Mouse (Mus musculus) kidney, embryonic 16.5 days (tissue): ENCODE results near the gene Dus1l. TPM values are rescaled to one million over a fixed set of nuclear protein-coding genes. Genes with fewer than 3 reads are reported as not detected.
"Not testable (repeated sequence)": the region's sequence is repeated elsewhere in the genome, so short reads cannot be mapped to it uniquely, and the experiment has no call there.

Source experiments
- ATAC-seq: fragments of 200-750 bp; cut with Nextera tagmentation; 2 replicates; pipeline ENCODE4 v1.8.0; 2017; ENCODE audit warnings: moderate TSS enrichment; ENCODE audit not compliant: low FRiP score, low TSS enrichment
- H3K27ac ChIP-seq: fragments of 300-500 bp; sonication (generic); 2 replicates; pipeline ENCODE4 v1.5.1; 2014; ENCODE audit warnings: low read length
- H3K27me3 ChIP-seq: fragments of 300-500 bp; sonication (generic); 2 replicates; pipeline ENCODE4 v1.6.1; 2014; ENCODE audit warnings: low read length, control low read depth, mixed read lengths; ENCODE audit not compliant: insufficient read depth
- H3K36me3 ChIP-seq: fragments of 300-500 bp; sonication (generic); 2 replicates; pipeline ENCODE4 v1.6.1; 2014; ENCODE audit warnings: low read length, control low read depth, mixed read lengths; ENCODE audit not compliant: insufficient read depth
- H3K4me1 ChIP-seq: fragments of 300-500 bp; sonication (generic); 2 replicates; pipeline ENCODE4 v1.6.1; 2014; ENCODE audit warnings: low read length, control low read depth, mixed read lengths; ENCODE audit not compliant: insufficient read depth
- H3K4me2 ChIP-seq: fragments of 300-500 bp; sonication (generic); replicated peaks from 2 replicates; pipeline ENCODE4 v1.6.1; 2014; ENCODE audit warnings: low read depth, low read length
- H3K4me3 ChIP-seq: fragments of 300-500 bp; sonication (generic); 2 replicates; pipeline ENCODE4 v1.5.1; 2014; ENCODE audit warnings: mild to moderate bottlenecking, low read length
- H3K9ac ChIP-seq: fragments of 300-500 bp; sonication (generic); replicated peaks from 2 replicates; pipeline ENCODE4 v1.6.1; 2014; ENCODE audit warnings: low read length
- H3K9me3 ChIP-seq: fragments of 300-500 bp; sonication (generic); 2 replicates; pipeline ENCODE4 v1.6.1; 2016; ENCODE audit warnings: low read length, control low read depth
- WGBS: fragments of 180-500 bp; shearing (Covaris S2); extraction: QIAGEN DNeasy Blood & Tissue Kit; methylation state at CpG from one replicate; pipeline ENCODE4 v1.1.7; 2014; 5-methylcytosine and 5-hydroxymethylcytosine counted together
- polyA plus RNA-seq: library from polyadenylated mRNA; unstranded; fragments of >200 nt; fragmentation: Nextera tagmentation; extraction: Ambion mirVana; gene quantifications from 2 replicates; pipeline ENCODE4 v1.2.1, GENCODE M21; 2015

The Dus1l gene
- polyA plus RNA-seq, 1 experiment from 2014 or later = 91.0 TPM

- not testable (repeated sequence) for H3K4me3 ChIP-seq, H3K4me1 ChIP-seq, H3K9ac ChIP-seq, H3K4me2 ChIP-seq, H3K27me3 ChIP-seq, ATAC-seq, H3K36me3 ChIP-seq, H3K27ac ChIP-seq, H3K9me3 ChIP-seq
- WGBS = 54% methylated on average over 3 of the region's 7 CpGs
Observed at GRCm38 (mm10) chr11:120767023-120767422, 29.2 kb downstream of the Dus1l start.

DNA sequence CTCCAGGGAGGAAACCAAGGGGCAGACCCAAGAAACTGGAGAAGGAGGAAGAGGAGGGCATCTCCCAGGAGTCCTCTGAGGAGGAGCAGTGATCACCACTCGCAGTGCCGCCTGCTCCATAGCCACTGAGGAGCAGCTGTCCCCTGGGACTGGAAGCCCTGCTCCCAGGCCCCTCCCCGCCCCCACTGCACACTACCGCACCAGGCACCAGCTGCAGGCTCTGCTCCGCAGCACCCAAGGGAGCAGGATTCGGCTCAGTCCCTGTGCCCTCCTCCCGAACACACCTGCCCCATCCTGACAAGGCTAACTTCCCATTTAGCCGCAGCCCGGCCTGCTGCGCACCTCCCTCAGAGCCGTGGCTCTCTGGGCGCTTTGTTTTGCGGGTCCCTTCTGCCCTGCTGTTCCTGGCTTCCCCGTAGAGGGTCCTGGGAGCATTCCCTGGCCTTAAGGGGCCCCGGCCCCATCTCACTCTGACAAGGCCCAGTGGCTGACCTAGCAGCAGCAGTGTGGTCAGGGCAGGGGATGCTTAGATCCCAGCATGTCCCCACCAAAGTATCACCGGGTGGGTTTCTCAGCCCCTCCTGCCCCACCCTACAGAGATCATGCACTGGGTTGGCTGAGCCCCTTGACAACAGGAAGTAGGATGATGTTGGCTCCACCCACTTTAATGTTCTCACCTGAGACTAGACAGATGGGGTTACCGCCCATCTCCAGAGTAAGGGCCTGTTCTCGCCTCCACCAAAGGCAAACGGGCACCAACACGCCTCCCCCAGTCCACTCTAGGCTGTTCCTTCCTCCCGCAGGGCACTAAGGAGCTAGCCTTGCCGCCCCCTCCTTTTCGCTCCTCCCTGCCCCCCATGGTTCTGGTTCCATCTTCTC lies 32.8 kb downstream of the Dus1l start:
- not testable (repeated sequence) for ATAC-seq

DNA sequence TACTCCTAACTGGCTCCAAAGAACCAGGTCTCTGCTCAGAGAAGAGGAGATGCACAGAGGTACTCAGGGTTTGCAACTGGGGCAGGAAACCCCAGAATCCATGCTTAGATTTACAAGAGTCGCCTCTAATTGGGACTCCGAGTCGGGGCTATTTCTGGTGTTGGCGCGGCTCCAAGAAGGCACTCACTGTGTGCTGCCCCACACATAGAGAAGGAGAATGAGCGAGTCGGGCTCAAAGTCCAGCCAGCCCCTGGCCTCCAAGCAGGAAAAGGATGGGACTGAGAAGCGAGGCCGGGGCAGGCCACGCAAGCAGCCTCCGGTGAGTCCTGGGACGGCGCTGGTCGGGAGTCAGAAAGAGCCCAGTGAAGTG lies 33.5 kb downstream of the Dus1l start, which contains the start of gene Hmga1b:
Hmga1b (plus strand) TSS at position 123 of the 370 bp plus-strand sequence.
- ATAC-seq = peak; percentile 55; the same call in 1 of the 2 replicates
- not testable (repeated sequence) for H3K9ac ChIP-seq

More for the DNA sequence above, 32.8 kb downstream of the Dus1l start:
- Histone ChIP-seq H3K9me3 (peaks cover 13% of the 10 kb centered on the region; the same call in 1 of the 2 replicates), H3K4me2 (peak overlapping the region; percentile 27; the same call in 1 of the 2 replicates)
- not testable (repeated sequence) for H3K27ac ChIP-seq, H3K4me1 ChIP-seq, H3K4me3 ChIP-seq, H3K9ac ChIP-seq, H3K36me3 ChIP-seq, H3K27me3 ChIP-seq
- 18% methylated on average over 7 of the region's 23 CpGs for WGBS

GRCm38 (mm10) chr11:120761811-120762671 lies 34.2 kb downstream of the Dus1l start:
- Histone ChIP-seq H3K4me1 (no peaks in the 10 kb centered on the region), H3K9me3 (peaks cover 22% of the 10 kb centered on the region), H3K4me2 (no peak overlapping the region), H3K27ac (no peak overlapping the region), H3K4me3 (no peak overlapping the region), H3K27me3 (peaks cover 10% of the 10 kb centered on the region), H3K9ac (no peak overlapping the region), H3K36me3 (no peaks in the 10 kb centered on the region)
- WGBS = 61% methylated on average over 14 of the region's 14 CpGs
- no peak for ATAC-seq

More for the DNA sequence above, 33.5 kb downstream of the Dus1l start, which contains the start of gene Hmga1b:
- not testable (repeated sequence) for H3K27me3 ChIP-seq, H3K36me3 ChIP-seq, H3K27ac ChIP-seq, H3K4me1 ChIP-seq, H3K4me3 ChIP-seq
- WGBS = 13% methylated on average over 14 of the region's 14 CpGs
- Histone ChIP-seq H3K4me2 (peak within 1 kb of the TSS; percentile 27; the same call in 1 of the 2 replicates), H3K9me3 (peaks cover 20% of the 10 kb centered on the region)

GRCm38 (mm10) chr11:120760236-120760635 lies 36.0 kb downstream of the Dus1l start:
- Histone ChIP-seq H3K4me3 (no peak overlapping the region), H3K4me2 (no peak overlapping the region), H3K27me3 (peaks cover 8% of the 10 kb centered on the region), H3K4me1 (no peaks in the 10 kb centered on the region), H3K9me3 (peaks cover 25% of the 10 kb centered on the region), H3K27ac (no peak overlapping the region), H3K9ac (no peak overlapping the region), H3K36me3 (no peaks in the 10 kb centered on the region)
- WGBS = 46% methylated on average over 9 of the region's 9 CpGs
- no peak for ATAC-seq

DNA sequence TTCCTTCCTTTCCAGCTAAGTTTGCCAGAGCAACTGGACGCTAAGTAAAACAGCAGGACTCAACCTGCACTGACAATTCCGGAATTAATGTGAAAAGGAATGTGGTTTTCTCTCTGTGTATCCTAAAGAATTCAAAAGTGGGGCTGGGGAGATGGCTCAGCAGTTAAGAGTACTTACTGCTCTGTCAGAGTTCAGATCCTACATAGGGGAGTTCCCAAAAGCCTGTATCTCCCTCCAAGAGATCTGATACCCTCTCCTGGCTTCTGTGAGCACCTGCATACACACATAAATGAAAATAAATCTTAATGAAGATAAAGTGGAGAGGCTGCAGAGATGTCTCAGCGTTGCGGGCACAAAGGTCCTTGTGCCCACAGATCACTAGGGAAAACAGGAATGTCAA lies 44.6 kb downstream of the Dus1l start:
- H3K27me3 ChIP-seq = no peaks in the 10 kb centered on the region
- H3K9me3 ChIP-seq = no peaks in the 10 kb centered on the region
- WGBS = 49% methylated on average over 4 of the region's 4 CpGs
- no peaks in the 10 kb centered on the region for H3K36me3 ChIP-seq
- H3K4me3 ChIP-seq = no peak overlapping the region
- no peak overlapping the region for H3K4me2 ChIP-seq
- H3K4me1 ChIP-seq = no peaks in the 10 kb centered on the region
- no peak overlapping the region for H3K9ac ChIP-seq
- ATAC-seq = no peak
- H3K27ac ChIP-seq = no peak overlapping the region

DNA sequence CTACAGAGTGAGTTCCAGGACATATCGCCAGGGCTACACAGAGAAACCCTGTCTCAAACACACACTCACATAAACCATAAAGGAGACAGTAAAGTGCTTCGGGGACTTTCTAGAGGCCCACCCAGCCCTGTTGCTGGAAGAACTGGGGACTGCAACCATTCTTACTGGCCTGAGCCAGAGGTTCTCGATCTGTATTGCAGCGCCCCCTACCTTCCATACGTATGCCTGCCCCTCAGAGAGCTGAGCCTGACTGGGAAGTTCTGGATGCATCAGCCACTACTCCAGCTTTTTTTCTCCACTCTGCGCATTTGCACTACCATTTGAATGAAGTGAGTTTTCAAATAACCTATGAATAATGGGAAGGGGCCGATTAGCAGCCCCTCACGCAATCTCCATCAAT lies 46.8 kb downstream of the Dus1l start:
- Histone ChIP-seq H3K9me3 (no peaks in the 10 kb centered on the region), H3K27ac (no peak overlapping the region), H3K4me3 (no peak overlapping the region), H3K27me3 (no peaks in the 10 kb centered on the region), H3K4me1 (no peaks in the 10 kb centered on the region), H3K4me2 (no peak overlapping the region), H3K9ac (no peak overlapping the region), H3K36me3 (no peaks in the 10 kb centered on the region)
- 58% methylated on average over 8 of the region's 8 CpGs for WGBS
- no peak for ATAC-seq

GRCm38 (mm10) chr11:120747974-120748373 lies 48.2 kb downstream of the Dus1l start:
- Histone ChIP-seq H3K4me1 (no peaks in the 10 kb centered on the region), H3K4me3 (no peak overlapping the region), H3K9ac (no peak overlapping the region), H3K4me2 (no peak overlapping the region), H3K9me3 (no peaks in the 10 kb centered on the region), H3K36me3 (no peaks in the 10 kb centered on the region), H3K27ac (peak overlapping the region; percentile 13; the same call in 1 of the 2 replicates), H3K27me3 (no peaks in the 10 kb centered on the region)
- WGBS = 62% methylated on average over 4 of the region's 4 CpGs
- ATAC-seq = no peak

DNA sequence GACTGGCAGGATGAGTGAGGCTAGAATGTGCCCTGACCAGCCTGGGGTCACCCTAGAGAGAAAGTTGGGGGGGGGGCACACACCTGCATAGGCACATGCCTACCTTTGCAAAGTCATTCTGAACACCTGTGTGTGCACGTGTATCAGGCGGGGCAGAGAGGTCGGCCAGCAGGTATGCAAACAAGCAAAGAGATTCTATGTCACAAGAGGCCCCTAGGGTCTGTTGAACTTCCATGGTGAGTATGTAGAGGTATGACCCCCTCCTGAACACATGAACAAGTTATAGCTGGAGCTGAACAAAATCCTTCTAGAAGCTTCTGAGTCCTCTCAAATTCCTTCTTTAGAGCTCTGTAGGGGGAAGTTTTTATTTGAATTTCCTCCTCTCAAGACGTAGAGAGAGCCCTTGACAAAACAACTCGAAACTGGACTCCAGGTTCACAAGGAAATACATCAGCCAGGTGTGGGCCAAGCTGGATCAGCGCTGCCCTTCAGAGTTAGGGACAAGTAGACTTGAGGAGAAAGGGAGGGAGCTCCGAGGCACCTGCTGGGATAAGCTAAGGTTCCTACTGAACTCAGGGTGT lies 52.0 kb downstream of the Dus1l start:
- Histone ChIP-seq H3K9me3 (no peaks in the 10 kb centered on the region), H3K9ac (no peak overlapping the region), H3K4me1 (no peaks in the 10 kb centered on the region), H3K27ac (no peak overlapping the region), H3K4me3 (no peak overlapping the region), H3K27me3 (no peaks in the 10 kb centered on the region), H3K36me3 (no peaks in the 10 kb centered on the region), H3K4me2 (no peak overlapping the region)
- WGBS = 71% methylated on average over 7 of the region's 7 CpGs
- ATAC-seq = no peak
